Mouse (Mus musculus): Measurements from ENCODE around the gene Ccdc65.

Gene Ccdc65

DNA sequence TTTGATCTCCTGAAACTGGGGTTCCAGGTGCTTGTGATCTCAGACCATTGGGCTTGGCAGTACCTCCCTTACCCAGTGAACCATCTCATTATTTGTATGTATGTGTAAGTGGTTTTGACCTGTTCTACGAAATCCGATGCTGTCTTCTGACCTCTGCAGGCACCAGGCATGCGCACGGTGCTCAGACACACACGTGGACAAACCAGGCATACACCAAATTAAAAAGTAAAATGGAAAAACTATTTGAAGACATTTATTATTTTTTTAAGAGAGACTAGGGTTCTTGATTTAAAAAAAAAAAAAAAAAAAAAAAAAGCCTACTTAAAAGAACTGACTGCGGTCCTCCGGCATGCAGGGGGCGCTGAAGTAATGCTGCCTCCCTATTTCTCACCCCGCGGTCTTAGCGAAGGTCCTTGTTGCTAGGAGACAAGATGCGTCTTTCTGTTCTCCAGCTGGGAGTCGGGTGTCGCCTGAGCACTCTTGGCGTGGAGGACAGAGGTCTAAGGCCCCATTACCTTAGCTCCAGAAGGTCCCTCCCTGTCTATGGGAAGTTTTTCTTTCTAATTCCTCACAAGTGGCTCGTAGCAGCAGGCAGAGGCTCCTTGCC lies at the start of gene Ccdc65:
Ccdc65 (plus strand) TSS at position 442 of the 607 bp plus-strand sequence.
- DNase-seq (ENCODE audit: low read depth, low spot score), result peak; percentile 97

DNA sequence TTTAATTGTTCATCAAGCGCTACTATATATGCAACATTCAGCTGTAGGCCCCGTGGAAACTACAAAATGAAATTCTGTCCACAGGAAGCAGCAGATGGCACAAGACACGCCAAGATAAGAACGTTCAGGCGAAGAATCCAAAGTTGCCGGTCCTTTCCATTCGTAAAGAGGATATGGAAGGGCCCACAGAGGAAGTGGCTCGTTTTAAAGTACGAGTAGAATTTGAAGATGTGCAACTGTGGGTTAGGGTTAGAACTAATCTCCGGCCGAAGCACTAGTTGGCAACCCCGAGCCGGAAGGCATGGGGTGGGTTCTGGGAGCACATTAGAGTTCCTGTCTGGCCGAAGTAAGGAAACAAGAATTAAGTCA lies 45.8 kb upstream of the Ccdc65 start:
- DNase-seq (ENCODE audit: low read depth, low spot score), result no peak

DNA sequence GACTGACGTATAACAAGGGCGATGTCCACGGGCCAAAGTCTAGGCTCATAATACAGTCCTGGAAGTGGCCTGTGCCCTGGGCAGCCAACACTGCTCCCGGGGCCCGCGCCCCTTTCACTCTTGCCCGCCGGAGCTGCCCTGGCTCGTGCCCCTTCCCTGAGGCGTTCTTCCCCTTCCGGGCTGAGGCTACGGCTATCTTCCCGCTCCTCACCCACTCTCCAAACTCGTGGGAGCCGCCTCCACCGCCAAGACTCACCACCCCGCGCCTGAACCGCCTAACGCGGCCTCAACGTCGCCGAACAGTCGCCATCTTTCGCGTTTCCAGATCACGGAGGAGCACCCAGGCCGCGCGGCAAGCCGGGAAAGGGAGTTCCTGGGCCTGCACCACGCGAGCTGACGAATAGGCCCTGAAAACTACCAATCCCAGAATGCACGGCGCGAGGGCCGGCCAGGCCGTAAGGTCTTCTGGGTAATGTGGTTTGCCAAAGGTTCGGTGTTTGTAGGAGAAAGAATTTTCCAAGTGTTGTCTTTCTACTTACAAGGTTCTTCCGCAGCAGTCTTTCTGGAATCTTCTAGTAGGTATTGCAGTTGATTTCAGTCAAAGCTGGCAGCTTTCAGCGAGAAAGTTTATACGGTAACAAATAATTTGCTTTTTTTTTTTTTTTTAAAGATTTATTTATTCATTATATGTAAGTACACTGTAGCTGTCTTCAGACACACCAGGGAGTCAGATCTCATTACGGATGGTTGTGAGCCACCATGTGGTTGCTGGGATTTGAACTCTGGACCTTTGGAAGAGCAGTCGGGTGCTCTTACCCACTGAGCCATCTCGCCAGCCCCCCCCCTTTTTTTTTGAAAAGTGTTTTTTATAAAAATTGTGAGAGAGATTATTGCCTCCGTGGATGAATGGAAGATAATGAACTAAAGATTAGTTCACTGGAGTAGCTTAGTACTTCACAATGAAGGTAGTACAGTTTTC lies 45.2 kb upstream of the Ccdc65 start, which contains the start of gene Ddx23:
Ddx23 (minus strand) TSS at position 328 of the 979 bp plus-strand sequence.
- DNase-seq (ENCODE audit: low read depth, low spot score), result peak; percentile 96

DNA sequence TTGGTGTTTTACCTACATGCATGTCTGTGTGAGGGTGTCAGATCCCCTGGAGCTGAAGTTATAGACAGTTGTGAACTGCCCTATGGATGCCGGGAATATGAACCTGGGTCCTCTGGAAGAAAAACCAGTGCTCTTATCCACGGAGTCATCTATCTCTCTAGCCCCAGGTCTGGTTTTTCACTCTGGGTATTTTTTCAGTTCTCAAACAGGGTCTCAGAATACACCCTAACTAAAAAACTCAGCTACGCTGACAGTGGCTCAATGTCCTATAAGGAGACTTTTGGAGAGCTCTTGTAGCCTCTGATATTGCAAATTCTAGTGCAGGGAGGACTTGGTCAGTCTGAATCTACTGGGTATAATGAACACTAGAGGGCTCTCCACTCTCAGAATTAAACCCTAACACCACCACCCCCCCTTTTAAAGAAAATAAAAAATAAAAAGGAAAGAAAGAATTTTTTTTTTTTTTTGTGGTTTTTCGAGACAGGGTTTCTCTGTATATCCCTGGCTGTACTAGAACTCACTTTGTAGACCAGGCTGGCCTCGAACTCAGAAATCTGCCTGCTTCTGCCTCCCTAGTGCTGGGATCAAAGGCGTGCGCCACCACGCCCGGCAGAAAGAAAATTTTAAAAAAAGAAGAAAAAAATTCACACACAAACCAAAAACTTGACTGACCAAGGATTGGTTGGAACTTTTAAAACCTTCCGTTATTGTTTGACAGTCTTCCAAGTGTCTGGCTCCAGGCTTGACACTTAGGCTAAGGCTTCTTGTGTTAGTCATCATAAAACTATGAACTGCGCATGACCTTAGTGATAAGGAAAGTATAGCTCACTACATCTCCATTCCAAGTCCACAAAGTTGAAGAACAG lies 43.7 kb upstream of the Ccdc65 start:
- DNase-seq (ENCODE audit: low read depth, low spot score), result no peak

DNA sequence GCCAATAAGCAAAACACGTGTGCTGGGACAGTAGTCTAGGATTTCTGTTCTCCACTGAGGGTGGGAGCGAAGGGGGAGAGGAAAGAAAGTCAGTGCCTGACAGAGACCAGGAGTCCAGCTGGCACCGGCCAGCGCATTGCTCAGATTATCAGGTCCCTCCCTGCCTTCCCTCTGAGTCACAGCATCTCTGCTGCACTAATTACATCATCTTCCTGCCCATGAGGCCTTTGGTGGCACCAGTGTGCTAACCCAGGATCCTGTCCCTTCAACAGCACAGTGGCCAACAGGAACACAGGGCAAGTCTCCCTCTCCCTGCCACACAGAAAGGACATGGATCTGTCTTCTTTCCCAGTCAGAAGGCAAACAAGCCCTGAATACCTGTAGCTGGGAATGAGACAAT lies 35.4 kb upstream of the Ccdc65 start:
- no peak for DNase-seq (ENCODE audit: low read depth, low spot score)

DNA sequence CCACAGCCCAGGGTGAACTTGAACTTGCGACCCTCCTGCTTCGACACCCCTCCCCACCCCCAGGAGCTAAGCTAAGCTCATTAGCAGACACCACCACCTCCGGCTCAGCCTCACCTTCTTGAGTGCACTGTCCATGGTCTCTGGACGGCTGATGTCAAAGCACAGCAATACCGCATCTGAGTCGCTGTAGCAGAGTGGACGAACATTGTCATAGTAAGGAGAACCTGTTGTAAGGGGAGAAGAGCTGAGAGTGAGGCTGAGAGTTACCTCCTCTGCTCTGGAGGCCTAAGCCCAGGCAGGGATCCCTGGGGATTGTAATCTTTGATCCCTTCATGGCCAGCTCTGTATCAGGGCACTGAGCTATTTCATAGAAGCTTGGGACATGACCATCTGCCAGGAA lies 34.3 kb upstream of the Ccdc65 start:
- DNase-seq (ENCODE audit: low read depth, low spot score), result no peak

DNA sequence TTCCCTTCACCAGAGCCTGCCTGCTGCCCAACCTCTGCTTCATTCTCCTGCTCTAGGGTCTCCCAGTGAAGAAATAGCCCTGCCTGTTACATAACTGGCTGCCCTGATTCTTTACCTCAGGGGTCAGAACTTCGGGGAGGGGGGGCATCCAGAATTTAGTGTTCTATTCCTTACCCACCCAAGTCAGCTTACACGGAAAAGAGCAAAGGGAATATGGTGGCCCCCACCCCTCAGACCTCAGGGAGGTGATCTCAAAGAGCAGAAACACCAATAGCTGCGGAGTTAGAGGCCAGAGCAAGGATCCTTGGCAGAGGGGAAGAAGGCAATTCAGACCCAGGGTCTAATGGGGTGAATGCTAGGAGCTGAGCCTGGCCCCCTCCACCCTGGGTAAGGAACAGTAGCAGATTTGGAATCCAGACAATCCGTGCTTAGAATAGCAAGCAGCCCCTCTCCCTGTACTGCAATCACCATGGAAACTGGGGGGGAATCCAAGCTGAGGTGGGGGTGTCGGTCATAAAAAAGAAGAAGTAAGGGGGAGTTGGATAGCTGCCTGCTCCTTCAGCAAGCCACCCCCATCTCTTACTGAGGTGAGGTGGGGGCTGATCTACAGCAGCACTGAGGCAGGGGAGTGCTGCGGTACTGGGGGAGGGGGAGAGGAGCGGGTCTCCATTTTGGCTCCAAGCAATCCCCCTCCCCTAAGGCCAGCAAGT lies 33.6 kb upstream of the Ccdc65 start:
- peak; percentile 54 for DNase-seq (ENCODE audit: low read depth, low spot score)

DNA sequence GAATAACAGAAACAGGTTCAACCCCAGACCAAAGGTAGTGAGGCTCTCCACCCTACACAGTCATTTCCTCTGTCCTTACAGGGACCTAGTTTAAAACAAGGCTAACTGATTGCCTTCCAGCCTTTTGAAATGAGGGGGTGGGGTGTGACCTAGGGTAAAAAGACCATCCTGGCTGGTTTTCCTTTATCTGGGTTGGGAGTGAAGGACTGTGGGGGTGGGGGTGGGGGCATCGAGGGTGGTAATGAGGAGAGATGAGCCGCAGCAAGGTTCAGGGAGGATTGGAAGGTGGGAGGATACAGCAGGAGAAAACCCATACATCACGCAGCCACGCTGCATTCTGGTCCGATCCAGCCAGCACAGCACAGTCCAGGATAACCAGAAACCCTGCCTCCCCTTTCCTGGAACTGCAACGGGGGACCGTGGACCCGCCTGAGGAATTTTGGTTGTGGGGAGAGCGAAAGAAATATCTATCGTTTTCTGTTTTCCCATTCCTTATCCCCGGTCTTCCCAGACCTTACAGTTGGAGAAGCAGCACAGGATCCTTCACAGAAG lies 32.9 kb upstream of the Ccdc65 start:
- no peak for DNase-seq (ENCODE audit: low read depth, low spot score)

DNA sequence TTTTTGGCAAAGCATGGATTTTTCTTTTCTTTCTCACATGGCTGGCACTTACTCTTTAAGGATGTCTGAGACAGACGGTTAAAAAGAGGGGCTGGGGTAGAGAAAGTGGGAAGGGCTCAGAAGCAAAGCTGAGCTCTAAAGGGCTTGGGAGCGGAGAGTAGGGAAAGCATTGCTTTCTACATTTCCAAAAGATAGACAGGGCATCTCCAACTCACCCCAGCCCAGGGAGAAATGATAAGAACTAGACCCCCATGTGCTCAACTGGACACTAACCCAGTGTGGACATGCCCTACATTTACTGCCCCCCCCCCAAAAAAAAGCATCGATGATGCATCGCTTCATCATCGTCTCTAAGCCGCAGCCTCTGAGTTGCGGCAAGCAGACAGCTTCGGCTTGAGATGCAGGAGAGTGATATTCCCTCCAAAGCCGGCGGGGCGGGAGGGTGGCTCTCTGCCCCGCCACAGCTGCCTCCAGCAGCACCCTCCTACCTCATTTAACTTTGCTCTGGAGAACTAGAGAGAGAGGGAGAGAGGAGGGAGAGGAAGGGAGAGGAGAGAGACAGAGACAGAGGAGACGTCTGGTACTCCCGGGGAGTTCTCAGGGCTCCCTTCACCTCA lies 32.3 kb upstream of the Ccdc65 start:
- DNase-seq (ENCODE audit: low read depth, low spot score), result no peak

DNA sequence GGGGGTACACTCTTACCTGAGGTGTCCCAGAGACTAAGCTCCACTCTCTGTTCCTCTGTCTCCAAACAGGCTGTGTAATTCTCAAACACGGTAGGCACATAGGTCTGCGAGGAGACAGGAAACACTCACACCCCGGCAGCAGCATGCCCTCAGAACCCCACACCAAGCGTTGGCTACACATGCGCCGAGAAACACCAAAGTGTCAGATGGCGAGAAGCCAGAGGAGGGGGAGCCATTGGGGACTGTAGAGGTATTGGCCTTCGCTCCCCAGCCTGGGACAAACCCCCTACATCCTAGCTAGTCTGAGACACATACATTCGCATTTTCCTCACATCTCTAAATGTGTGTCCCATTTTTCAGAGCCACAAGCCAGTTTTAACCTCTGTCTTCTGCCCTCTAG lies 31.5 kb upstream of the Ccdc65 start:
- no peak for DNase-seq (ENCODE audit: low read depth, low spot score)

DNA sequence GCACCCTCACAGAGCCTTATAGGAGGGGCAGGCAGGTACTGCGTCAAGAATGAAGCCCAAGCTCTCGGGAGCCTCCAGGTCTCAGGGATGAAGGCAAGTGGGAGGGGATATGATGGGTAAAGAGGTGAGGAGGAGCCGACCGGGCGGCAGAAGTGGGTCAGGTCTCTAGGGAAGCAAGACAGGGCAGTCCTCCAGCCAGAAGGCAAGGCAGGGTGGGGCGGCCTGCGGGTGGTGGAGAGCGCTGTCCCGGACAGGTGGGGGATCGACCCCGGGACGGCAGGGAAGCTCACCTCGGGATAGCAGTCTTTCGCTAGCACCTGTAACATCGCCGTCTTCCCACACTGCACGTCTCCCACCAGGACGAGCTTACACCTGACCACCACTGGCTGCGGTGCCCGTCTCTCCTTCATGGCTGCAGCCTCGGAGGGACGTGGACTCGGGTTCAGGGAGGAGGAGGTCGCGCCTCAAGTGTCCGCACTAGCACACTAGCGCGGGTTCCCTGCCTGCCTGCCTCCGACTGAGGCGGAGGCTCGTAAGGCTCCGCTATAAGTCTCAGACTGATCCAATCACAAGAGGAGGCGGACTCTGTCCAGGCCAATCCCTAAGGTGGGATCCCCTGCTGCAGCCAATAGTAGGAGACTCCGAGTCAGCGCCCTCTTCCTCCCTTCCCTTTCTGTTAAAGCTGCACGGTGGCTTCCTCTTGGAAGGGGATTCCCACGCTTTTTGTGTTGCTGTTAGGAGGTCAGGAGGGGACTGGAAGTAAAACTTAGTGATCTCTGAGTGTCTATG lies 30.9 kb upstream of the Ccdc65 start, which contains the start of gene Rnd1:
Rnd1 (minus strand) TSS at position 522 of the 789 bp plus-strand sequence.
- DNase-seq (ENCODE audit: low read depth, low spot score), result peak; percentile 97

DNA sequence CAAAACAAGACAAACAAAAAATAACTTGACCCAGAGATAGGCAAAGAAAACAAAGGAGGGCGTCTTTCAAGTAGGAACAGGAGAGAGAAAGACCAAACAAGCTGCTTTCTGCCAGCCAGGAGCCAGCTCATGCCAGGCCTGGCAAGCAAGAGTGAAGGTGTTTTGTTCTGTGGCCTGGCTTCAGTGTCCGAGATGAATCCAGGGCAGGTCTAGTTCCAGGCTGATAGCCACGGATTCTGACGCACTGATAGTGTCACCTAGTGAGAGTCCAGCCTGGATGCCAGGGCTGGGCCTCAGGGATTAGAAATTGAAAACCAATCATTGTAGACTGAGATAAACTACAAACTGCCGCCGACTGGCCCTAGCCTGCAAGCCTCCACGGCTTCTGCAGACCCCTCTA lies 30.0 kb upstream of the Ccdc65 start:
- DNase-seq (ENCODE audit: low read depth, low spot score), result no peak

DNA sequence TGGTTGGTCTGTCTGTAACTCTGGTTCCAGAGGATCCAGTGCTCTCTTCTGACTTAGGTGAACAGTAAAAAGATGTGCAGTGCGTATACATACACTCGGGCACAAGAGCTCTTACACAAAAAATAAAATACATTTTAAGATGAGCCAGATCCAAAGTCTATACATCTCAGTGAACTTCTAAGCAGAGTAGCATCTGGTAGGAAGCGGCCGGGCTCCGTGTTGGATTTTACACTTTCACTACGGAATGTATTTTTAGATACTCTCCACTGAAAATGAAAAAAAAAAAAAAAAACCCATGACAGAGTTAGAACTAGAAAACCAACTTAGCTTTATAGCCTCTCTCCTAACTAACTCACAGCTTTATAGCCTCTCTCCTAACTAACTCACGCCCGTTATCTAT lies 27.3 kb upstream of the Ccdc65 start:
- no peak for DNase-seq (ENCODE audit: low read depth, low spot score)

DNA sequence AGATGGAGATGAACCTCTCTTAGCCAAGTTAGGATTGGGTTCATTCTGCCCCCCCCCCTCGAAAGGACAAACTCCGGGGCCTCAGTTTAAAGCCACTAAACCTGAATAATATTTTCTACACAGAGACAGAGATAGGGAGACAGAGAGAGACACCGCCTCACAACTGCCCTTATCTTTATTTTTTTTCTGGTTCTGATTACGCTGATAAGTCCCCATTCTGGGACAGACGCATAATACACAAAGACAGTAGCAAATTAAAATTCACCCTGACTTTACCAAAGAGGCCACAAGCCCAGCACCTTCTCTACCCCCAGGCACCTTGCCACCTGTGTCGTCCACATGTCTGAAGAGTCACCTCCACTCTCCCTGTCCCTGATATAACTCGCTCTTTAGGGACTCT lies 26.4 kb upstream of the Ccdc65 start:
- DNase-seq (ENCODE audit: low read depth, low spot score), result no peak

DNA sequence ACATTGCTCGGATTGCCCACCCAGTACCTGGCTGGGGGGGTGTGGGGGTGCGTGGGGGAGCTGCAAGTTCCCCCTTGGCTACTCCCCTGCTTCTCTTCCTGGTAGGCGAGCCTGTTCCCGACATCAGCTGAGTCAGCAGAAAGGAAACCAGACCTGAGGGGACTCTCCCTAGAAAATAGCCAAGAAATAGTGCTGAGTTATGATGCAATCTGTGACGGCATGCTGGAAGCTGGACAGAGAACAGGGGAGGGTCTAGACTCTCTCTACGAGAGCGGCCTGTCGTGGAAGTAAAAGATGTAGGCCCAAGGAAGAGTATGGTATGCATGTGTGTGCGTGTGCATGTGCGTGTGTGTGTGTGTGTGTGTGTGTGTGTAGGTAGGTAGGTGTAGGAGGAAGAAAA lies 24.8 kb upstream of the Ccdc65 start:
- no peak for DNase-seq (ENCODE audit: low read depth, low spot score)

DNA sequence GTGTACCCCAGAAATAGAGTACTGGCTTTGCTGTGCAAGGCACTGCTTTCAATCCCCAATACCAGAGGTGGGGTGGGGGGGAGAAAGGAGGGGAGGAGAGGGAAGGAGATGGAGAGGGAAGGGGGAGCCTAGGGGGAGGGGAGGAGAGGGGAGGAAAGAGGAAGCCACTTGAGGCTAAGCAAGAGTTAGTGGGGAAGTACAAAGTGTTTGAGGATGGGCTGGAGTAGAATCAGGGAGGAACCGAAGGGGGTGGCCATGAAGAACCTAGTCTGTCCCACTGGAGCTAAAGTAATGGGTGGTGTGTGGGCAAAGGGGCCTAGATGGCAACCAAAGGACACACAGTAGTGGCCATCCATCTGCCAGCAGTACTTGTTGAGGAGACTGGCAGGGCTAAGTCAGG lies 24.3 kb upstream of the Ccdc65 start:
- no peak for DNase-seq (ENCODE audit: low read depth, low spot score)

DNA sequence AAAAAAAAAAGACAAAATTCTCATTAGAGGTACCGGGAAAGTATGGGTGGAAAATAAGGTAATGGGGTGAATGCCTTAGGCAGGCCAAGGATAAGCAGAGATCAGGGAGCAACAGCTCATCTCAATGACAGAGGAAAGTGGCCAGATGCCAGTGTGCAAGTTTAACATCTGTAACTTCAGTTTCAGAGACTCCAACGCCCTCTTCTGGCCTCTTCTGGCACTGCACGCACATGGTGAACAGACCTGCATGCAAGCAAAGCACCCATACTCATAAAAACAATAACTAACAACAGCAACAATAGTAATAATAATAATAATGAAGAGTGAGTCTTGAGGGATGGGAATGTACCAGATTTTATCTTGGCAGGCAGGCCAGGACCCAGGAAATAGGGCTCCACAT lies 22.1 kb upstream of the Ccdc65 start:
- DNase-seq (ENCODE audit: low read depth, low spot score), result peak; percentile 77

DNA sequence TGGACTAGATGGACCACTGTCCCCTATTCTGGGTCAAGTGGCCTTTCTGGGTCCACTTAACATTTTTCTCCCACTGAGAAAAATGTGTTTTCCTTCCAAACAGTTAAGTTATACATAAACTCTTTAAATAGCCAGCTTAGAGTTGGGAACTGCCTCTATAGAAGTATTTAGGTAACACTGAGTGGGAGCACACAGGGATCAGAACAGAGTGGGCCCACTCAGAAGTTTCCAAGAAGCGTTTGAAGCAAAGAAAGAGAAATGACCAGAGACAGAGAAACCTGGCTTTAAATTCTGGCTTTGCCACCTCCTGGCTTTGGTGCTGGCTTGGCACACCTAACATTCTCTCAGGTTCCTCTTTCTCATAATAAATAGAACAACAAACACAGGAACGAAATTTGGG lies 18.3 kb upstream of the Ccdc65 start:
- no peak for DNase-seq (ENCODE audit: low read depth, low spot score)

DNA sequence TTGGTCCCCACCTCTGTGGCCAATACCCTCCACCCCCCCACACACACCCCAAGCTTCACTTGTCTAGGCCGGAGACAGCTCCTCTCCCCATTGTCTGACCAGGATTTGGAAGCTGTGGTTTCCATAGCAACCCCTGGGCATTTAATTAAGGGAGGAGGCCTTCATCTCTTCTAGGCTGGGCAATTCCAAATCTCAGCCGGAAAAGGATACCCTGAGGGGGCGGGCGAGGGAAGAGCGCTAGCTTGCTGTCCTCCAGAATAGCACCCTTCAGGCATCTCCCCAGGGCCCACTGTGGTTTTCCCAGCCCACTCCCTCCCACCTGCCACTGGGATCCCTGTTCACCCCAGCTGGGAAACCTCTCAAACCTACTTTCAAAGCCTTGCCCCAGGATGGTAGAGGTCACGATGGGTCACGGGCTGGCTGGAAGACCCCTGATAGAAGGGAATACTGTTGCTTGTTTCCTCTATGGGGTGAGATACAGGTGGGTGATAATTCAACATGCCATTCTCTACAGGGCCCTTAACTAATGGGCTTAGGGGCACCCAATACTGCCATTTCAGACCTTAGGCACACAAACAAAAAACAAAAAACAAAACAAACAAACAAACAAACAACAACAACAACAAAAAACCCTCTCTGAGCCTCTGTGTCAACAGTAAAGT lies 16.4 kb upstream of the Ccdc65 start:
- peak; percentile 66 for DNase-seq (ENCODE audit: low read depth, low spot score)

All from R1 (cell line).